Mouse (Mus musculus) embryo, embryonic 11 days (tissue): ENCODE measurements around the gene Neurl2.

Experiments used
- DNase-seq: peaks from one replicate; pipeline ENCODE4 v3.0.0-alpha.2; 2015

Neurl2 gene

GRCm38 (mm10) chr2:164785481-164786387 lies 47.5 kb downstream of the Neurl2 start, which contains the start of gene Snx21:
Snx21 (plus strand) TSS chr2:164785823.
- DNase-seq = peak; percentile 92

GRCm38 (mm10) chr2:164784869-164785420 lies 48.3 kb downstream of the Neurl2 start:
- DNase-seq = peak; percentile 26

- DNase-seq = no peak
These were observed 49.2 kb downstream of the Neurl2 start for GRCm38 (mm10) chr2:164783926-164784581.

GRCm38 (mm10) chr2:164781876-164782275 lies 51.4 kb downstream of the Neurl2 start:
- no peak for DNase-seq
